Mouse (Mus musculus) inflammation-experienced regulatory T-cells, adult 6 months (primary cell): Measurements from ENCODE around the gene 2900026A02Rik. TPM values are rescaled to one million over a fixed set of nuclear protein-coding genes. Genes with fewer than 3 reads are reported as not detected.

Experiments
- ATAC-seq: one replicate; pipeline ENCODE4 v1.8.0; 2017
- polyA plus RNA-seq, 3 experiments: library from polyadenylated mRNA; unstranded; fragments of 100-300 nt; shearing (Covaris generic); gene quantifications; one replicate each; pipeline ENCODE4 v1.2.1; 2017

The 2900026A02Rik gene
- polyA plus RNA-seq, 3 experiments from 2014 or later: 1.4 to 3.2 (median 1.4) TPM

GRCm38 (mm10) chr5:113146656-113147055 lies 74.4 kb downstream of the 2900026A02Rik start:
- no peak for ATAC-seq

GRCm38 (mm10) chr5:113145171-113145570 lies 75.9 kb downstream of the 2900026A02Rik start:
- ATAC-seq: no peak

GRCm38 (mm10) chr5:113142486-113142885 lies 78.5 kb downstream of the 2900026A02Rik start:
- ATAC-seq: no peak

GRCm38 (mm10) chr5:113142018-113142417 lies 79.0 kb downstream of the 2900026A02Rik start:
- ATAC-seq: no peak

GRCm38 (mm10) chr5:113140872-113141271 lies 80.2 kb downstream of the 2900026A02Rik start:
- ATAC-seq: no peak

GRCm38 (mm10) chr5:113140051-113140450 lies 81.0 kb downstream of the 2900026A02Rik start:
- ATAC-seq: no peak

- ATAC-seq: no peak
These were observed 81.8 kb downstream of the 2900026A02Rik start for GRCm38 (mm10) chr5:113139064-113139726.

- no peak for ATAC-seq
These were observed 82.5 kb downstream of the 2900026A02Rik start for GRCm38 (mm10) chr5:113138319-113139063.

GRCm38 (mm10) chr5:113137691-113138318 lies 83.2 kb downstream of the 2900026A02Rik start:
- no peak for ATAC-seq

GRCm38 (mm10) chr5:113136951-113137487 lies 84.0 kb downstream of the 2900026A02Rik start:
- ATAC-seq: no peak

- ATAC-seq: no peak
These were observed 85.5 kb downstream of the 2900026A02Rik start for GRCm38 (mm10) chr5:113135513-113135912.

- ATAC-seq: no peak
These were observed 87.0 kb downstream of the 2900026A02Rik start for GRCm38 (mm10) chr5:113133722-113134710.

GRCm38 (mm10) chr5:113133080-113133491 lies 88.0 kb downstream of the 2900026A02Rik start:
- no peak for ATAC-seq

- ATAC-seq: no peak
These were observed 88.4 kb downstream of the 2900026A02Rik start for GRCm38 (mm10) chr5:113132635-113133041.

- no peak for ATAC-seq
These were observed 92.6 kb downstream of the 2900026A02Rik start for GRCm38 (mm10) chr5:113128426-113128825.

- ATAC-seq: no peak
These were observed 94.6 kb downstream of the 2900026A02Rik start for GRCm38 (mm10) chr5:113126476-113126875.

GRCm38 (mm10) chr5:113123693-113124092 lies 97.3 kb downstream of the 2900026A02Rik start:
- no peak for ATAC-seq

- no peak for ATAC-seq
These were observed 98.5 kb downstream of the 2900026A02Rik start for GRCm38 (mm10) chr5:113122326-113123054.

GRCm38 (mm10) chr5:113121591-113121875 lies 99.5 kb downstream of the 2900026A02Rik start:
- ATAC-seq: no peak

- no peak for ATAC-seq
These were observed 100.1 kb downstream of the 2900026A02Rik start for GRCm38 (mm10) chr5:113120741-113121590.
